Mouse (Mus musculus) intestine, embryonic 14.5 days (tissue): Measurements from ENCODE around the gene Nxt2. TPM values are rescaled to one million over a fixed set of nuclear protein-coding genes. Genes with fewer than 3 reads are reported as not detected.
A peak's percentile ranks its signal among the peaks of the same experiment; 100 is the strongest.
"Not testable (repeated sequence)": the region's sequence is repeated elsewhere in the genome, so short reads cannot be mapped to it uniquely, and the experiment has no call there.

ENCODE experiments used
- ATAC-seq: fragments of 200-750 bp; cut with Nextera tagmentation; replicated peaks from 2 replicates; pipeline ENCODE4 v1.8.0; 2017; ENCODE audit warnings: low read depth, moderate number of reproducible peaks, moderate TSS enrichment, moderate library complexity; ENCODE audit not compliant: low FRiP score, low TSS enrichment
- DNase-seq: peaks from one replicate; pipeline ENCODE4 v3.0.0-alpha.2; 2018; ENCODE audit warnings: low spot score
- H3K27ac ChIP-seq: fragments of 300-500 bp; sonication (generic); 2 replicates; pipeline ENCODE4 v1.5.1; 2014; ENCODE audit warnings: low read depth, mild to moderate bottlenecking, control low read depth
- H3K27me3 ChIP-seq: fragments of 300-500 bp; sonication (generic); replicated peaks from 2 replicates; pipeline ENCODE4 v1.6.1; 2014; ENCODE audit warnings: low read length, control low read depth; ENCODE audit not compliant: control insufficient read depth, insufficient read depth
- H3K36me3 ChIP-seq: fragments of 300-500 bp; sonication (generic); 2 replicates; pipeline ENCODE4 v1.6.1; 2014; ENCODE audit warnings: low read length, control low read depth; ENCODE audit not compliant: control insufficient read depth, insufficient read depth
- H3K4me1 ChIP-seq: fragments of 300-500 bp; sonication (generic); replicated peaks from 2 replicates; pipeline ENCODE4 v1.6.1; 2014; ENCODE audit warnings: low read length, control low read depth, mixed read lengths; ENCODE audit not compliant: control insufficient read depth, insufficient read depth
- H3K4me2 ChIP-seq: fragments of 300-500 bp; sonication (generic); 2 replicates; pipeline ENCODE4 v1.6.1; 2014; ENCODE audit warnings: low read length
- H3K4me3 ChIP-seq: fragments of 300-500 bp; sonication (generic); 2 replicates; pipeline ENCODE4 v1.5.1; 2014; ENCODE audit warnings: low read depth, low read length, control low read depth, mixed read lengths
- H3K9ac ChIP-seq: fragments of 300-500 bp; sonication (generic); 2 replicates; pipeline ENCODE4 v1.6.1; 2014; ENCODE audit warnings: mild to moderate bottlenecking, low read length
- H3K9me3 ChIP-seq: fragments of 300-500 bp; sonication (generic); 2 replicates; pipeline ENCODE4 v1.6.1; 2016; ENCODE audit warnings: low read length, control low read depth; ENCODE audit not compliant: control insufficient read depth
- WGBS: fragments of 180-500 bp; shearing (Covaris S2); extraction: QIAGEN DNeasy Blood & Tissue Kit; methylation state at CpG from one replicate; pipeline ENCODE4 v1.1.7; 2014; 5-methylcytosine and 5-hydroxymethylcytosine counted together
- polyA plus RNA-seq: library from polyadenylated mRNA; unstranded; fragments of >200 nt; fragmentation: Nextera tagmentation; extraction: Ambion mirVana; gene quantifications from 2 replicates; pipeline ENCODE4 v1.2.1, GENCODE M21; 2014

Gene Nxt2
- polyA plus RNA-seq, 1 experiment from 2014 or later: 24.4 TPM

GRCm38 (mm10) chrX:142227398-142228054, 956 bp downstream of the Nxt2 start:
- no peaks in the 10 kb centered on the region for H3K36me3 ChIP-seq
- no peak overlapping the region for H3K9ac ChIP-seq
- peak; percentile 56 for DNase-seq

DNA sequence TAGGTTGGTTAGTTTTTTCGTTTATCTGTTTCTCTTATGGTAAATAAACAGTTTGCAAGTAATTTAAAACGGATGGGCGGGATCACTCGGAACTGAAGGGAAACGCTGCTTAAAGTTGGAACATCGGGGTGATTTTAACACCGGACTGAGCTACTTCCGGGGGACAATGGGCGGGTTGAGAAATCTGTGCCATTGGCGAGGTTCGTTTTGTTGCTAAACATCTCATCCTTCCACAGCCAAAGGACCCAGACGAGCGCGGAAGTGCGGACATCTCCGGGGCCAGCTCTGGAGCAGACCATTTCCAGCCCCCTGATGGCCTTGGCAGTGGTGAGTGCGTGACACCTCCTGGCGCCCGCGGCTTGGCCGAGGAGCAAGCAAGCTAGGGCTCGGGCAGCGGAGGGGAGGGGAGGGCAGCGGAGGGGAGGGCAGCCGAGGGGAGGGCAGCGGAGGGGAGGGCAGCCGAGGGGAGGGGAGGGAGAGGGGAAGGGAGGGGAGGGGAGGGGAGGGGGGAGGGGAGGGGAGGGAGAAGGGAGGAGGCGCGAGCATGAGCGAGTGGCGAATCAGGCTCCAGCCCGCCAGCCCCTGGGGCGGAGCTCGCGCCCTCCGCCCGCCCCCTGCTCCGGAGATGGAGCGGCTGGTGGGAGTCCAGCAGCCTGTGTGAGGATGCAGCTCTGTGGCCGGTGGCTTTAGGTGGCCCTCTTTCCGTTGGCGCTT, 1.6 kb downstream of the Nxt2 start:
- DNase-seq (peak; percentile 85), ATAC-seq (peak; percentile 93)
- Histone ChIP-seq H3K27me3 (no peaks in the 10 kb centered on the region; the same call in 1 of the 2 replicates), H3K36me3 (no peaks in the 10 kb centered on the region), H3K9me3 (no peaks in the 10 kb centered on the region), H3K9ac (peak overlapping the region; percentile 42), H3K4me3 (peak overlapping the region; percentile 47), H3K4me1 (no peaks in the 10 kb centered on the region), H3K27ac (peak overlapping the region; percentile 85), H3K4me2 (peak overlapping the region; percentile 48)
- WGBS: 18% methylated on average over 36 of the region's 42 CpGs

More at GRCm38 (mm10) chrX:142227398-142228054, 956 bp downstream of the Nxt2 start:
- no peaks in the 10 kb centered on the region for H3K4me1 ChIP-seq
- 25% methylated on average over 15 of the region's 15 CpGs for WGBS
- H3K27ac ChIP-seq: peak overlapping the region; percentile 85
- peak; percentile 80 for ATAC-seq
- no peaks in the 10 kb centered on the region; the same call in 1 of the 2 replicates for H3K27me3 ChIP-seq
- H3K4me3 ChIP-seq: peak overlapping the region; percentile 47
- no peaks in the 10 kb centered on the region for H3K9me3 ChIP-seq
- H3K4me2 ChIP-seq: peak overlapping the region; percentile 48

GRCm38 (mm10) chrX:142228769-142229158, 2.2 kb downstream of the Nxt2 start:
- ATAC-seq (no peak), DNase-seq (no peak)
- Histone ChIP-seq H3K4me3 (peak overlapping the region; percentile 47), H3K4me2 (peak overlapping the region; percentile 44), H3K27ac (no peak overlapping the region), H3K9me3 (no peaks in the 10 kb centered on the region), H3K36me3 (no peaks in the 10 kb centered on the region), H3K9ac (no peak overlapping the region), H3K4me1 (no peaks in the 10 kb centered on the region), H3K27me3 (no peaks in the 10 kb centered on the region; the same call in 1 of the 2 replicates)
- 42% methylated on average over 7 of the region's 7 CpGs for WGBS

DNA sequence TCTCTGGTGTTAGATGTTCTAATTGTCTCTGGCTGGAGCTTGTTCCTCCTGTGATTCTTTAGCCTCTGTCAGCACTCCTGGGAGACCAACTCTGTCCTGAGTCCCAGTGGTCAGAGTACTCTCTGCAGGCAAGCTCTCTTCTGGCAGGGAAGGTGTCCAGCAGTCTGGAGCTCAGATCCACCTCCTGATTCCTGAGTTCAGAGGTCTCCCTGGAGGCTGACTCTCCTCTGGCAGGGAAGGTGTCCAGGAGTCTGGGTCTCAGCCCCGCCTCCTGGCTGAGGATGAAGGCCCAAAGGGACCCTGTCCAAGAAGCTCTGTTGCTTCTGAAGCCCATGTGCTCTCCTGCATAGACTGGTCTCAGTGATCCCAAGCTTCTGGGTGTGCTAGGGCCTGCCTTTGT, 9.6 kb downstream of the Nxt2 start:
- not testable (repeated sequence) for H3K4me1 ChIP-seq, H3K4me2 ChIP-seq, H3K36me3 ChIP-seq, H3K4me3 ChIP-seq, ATAC-seq, H3K9ac ChIP-seq, H3K27me3 ChIP-seq, H3K9me3 ChIP-seq, DNase-seq, H3K27ac ChIP-seq
- WGBS: 100% methylated on average over 1 of the region's 1 CpGs

DNA sequence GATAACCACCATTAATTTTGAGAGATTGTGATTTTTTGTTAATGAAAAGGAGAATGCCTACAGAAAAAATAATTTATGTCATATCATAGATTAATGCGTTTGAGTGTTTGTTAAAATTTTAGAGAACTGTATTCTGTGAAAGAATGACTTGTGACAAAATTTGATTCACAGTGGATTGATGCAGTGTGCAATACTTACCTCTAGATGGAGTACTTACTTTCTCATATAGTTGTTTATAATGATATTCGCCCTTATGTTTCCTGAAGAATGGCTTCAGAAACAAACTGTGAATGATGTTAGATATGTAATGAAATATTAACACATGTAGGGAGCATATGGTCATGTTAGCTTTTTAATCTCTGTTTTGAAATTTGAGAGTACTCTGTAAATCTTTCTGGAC, 10.5 kb downstream of the Nxt2 start:
- Histone ChIP-seq H3K4me1 (no peaks in the 10 kb centered on the region), H3K4me3 (no peak overlapping the region), H3K36me3 (0 out of 2 replicates have a peak, but pooled peaks cover 4% of the 10 kb centered on the region), H3K27ac (no peak overlapping the region), H3K9ac (no peak overlapping the region), H3K4me2 (no peak overlapping the region), H3K27me3 (no peaks in the 10 kb centered on the region), H3K9me3 (no peaks in the 10 kb centered on the region)
- DNase-seq (no peak), ATAC-seq (no peak)
- WGBS: 58% methylated on average over 2 of the region's 2 CpGs

GRCm38 (mm10) chrX:142245682-142246327, 19.2 kb downstream of the Nxt2 start:
- no peak for DNase-seq
- H3K9me3 ChIP-seq: no peaks in the 10 kb centered on the region
- 67% methylated on average over 5 of the region's 5 CpGs for WGBS
- no peak for ATAC-seq
- no peak overlapping the region for H3K9ac ChIP-seq
- H3K27me3 ChIP-seq: no peaks in the 10 kb centered on the region
- H3K4me3 ChIP-seq: no peak overlapping the region
- H3K27ac ChIP-seq: no peak overlapping the region
- H3K36me3 ChIP-seq: no peaks in the 10 kb centered on the region
- H3K4me1 ChIP-seq: no peaks in the 10 kb centered on the region
- no peak overlapping the region for H3K4me2 ChIP-seq

DNA sequence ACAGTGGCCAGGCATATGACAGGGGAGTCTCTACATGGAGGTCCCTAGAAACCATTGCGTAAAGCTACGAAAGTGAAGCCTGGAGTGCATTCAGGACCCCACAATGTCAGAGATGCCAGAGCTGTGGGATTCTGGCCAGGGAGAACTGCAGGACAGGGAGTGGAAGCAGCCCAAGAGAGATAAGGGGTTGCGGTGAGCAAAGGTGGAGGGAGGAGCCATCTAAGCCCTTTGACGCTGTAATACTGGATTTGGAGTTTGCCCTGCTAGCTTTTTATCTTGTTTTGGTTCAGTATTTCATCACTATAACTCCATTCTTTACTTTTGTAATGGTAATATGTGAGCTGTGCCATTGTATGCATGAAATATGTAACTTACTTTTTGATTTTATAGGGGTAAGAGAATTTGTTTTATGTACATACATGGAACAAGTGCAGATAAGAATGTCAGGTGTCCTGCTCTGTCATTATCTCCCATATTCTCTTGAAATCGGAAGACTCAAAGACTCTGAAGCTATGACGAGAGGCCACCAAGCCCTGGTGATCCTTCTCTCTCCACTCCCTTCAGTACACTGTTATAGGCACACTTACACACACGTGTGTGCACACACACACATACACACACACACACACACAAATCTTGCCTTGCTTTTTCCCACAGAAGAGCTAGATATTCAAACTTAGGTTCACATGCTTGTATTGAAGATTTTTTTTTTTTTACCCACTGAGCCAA, 23.6 kb downstream of the Nxt2 start:
- Histone ChIP-seq H3K9me3 (no peaks in the 10 kb centered on the region), H3K27ac (no peak overlapping the region), H3K4me3 (no peak overlapping the region), H3K9ac (no peak overlapping the region), H3K27me3 (no peaks in the 10 kb centered on the region), H3K4me2 (no peak overlapping the region), H3K4me1 (no peaks in the 10 kb centered on the region), H3K36me3 (no peaks in the 10 kb centered on the region)
- 75% methylated on average over 7 of the region's 7 CpGs for WGBS
- DNase-seq (no peak), ATAC-seq (0 out of 2 replicates have a peak, but pooled peaks have one; percentile 32)

DNA sequence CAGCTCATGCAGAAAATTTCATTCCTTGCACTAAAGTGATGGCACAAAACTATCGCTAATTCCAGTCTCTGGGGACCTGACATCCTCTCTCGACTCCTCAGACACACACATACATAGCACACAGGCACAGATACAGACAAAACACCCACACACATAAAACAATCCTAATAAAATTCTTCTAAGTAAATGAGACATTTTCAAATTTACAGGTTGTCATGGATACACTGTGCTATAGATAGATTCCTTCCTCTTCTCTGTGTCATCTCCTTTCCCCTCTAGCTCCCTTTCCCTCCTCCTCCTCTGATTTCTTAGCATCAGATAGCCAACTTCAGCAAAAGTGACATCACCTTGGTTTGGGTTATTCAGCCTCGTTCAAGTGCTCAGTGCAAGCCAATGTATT, 49.5 kb downstream of the Nxt2 start:
- WGBS: 43% methylated on average over 3 of the region's 3 CpGs
- Histone ChIP-seq H3K27ac (no peak overlapping the region), H3K27me3 (no peaks in the 10 kb centered on the region), H3K36me3 (no peaks in the 10 kb centered on the region), H3K9me3 (no peaks in the 10 kb centered on the region), H3K4me1 (no peaks in the 10 kb centered on the region), H3K4me3 (no peak overlapping the region), H3K9ac (no peak overlapping the region), H3K4me2 (no peak overlapping the region)
- DNase-seq: no peak
- ATAC-seq: no peak
